Mouse (Mus musculus) cerebellum, postnatal 25 days (tissue): ENCODE data around the gene Gm21170.
"Not testable (repeated sequence)": the region's sequence is repeated elsewhere in the genome, so short reads cannot be mapped to it uniquely, and the experiment has no call there.

Experiments used
- DNase-seq, 2 experiments: peaks; one replicate each; pipeline ENCODE4 v3.0.0; 2021; ENCODE audit warnings: mixed read lengths in 2 of 2

The Gm21170 gene

DNA sequence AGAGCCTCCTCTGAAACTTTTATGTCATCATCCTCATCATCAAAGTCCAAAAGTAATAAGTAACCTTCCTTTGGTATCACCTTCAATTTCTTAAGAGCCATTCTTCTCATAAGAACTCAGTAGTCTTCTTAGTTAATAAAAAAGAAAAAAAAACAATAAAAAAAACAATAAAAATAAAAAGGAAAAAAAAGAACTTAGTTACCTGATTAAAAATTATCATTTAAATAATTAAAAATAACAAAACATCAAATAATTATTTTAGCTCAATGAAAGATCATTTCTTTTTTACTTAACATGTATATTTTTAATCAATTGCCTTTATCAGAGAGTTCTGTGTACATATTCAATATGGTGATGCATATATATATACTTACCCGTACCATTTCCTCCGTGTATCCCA lies at the start of gene Gm21170:
TSS of gene Gm21170 (minus strand) at position 101 of the 400 bp plus-strand sequence.
- DNase-seq, result not testable (repeated sequence)
